Mouse (Mus musculus): ENCODE data around the gene Vsig2.
A peak's percentile ranks its signal among the peaks of the same experiment; 100 is the strongest.

Gene Vsig2

GRCm38 (mm10) chr9:37560617-37561016 is 21.6 kb downstream of the Vsig2 start:
- no peak for DNase-seq (ENCODE audit: low read depth, low spot score)

GRCm38 (mm10) chr9:37563805-37564204 is 24.8 kb downstream of the Vsig2 start:
- DNase-seq (ENCODE audit: low read depth, low spot score) = no peak

GRCm38 (mm10) chr9:37567019-37567418 is 28.0 kb downstream of the Vsig2 start:
- DNase-seq (ENCODE audit: low read depth, low spot score) = no peak

- no peak for DNase-seq (ENCODE audit: low read depth, low spot score)
These were observed 28.4 kb downstream of the Vsig2 start for GRCm38 (mm10) chr9:37567454-37567853.

- no peak for DNase-seq (ENCODE audit: low read depth, low spot score)
These were observed 29.0 kb downstream of the Vsig2 start for GRCm38 (mm10) chr9:37567892-37568604.

- no peak for DNase-seq (ENCODE audit: low read depth, low spot score)
These were observed 29.7 kb downstream of the Vsig2 start for GRCm38 (mm10) chr9:37568605-37569214.

GRCm38 (mm10) chr9:37569231-37569835 is 30.3 kb downstream of the Vsig2 start:
- no peak for DNase-seq (ENCODE audit: low read depth, low spot score)

GRCm38 (mm10) chr9:37572204-37572876 is 33.3 kb downstream of the Vsig2 start:
- DNase-seq (ENCODE audit: low read depth, low spot score) = no peak

- peak; percentile 7 for DNase-seq (ENCODE audit: low read depth, low spot score)
These were observed 37.4 kb downstream of the Vsig2 start for GRCm38 (mm10) chr9:37576436-37576930.

GRCm38 (mm10) chr9:37583594-37583993 is 44.5 kb downstream of the Vsig2 start:
- DNase-seq (ENCODE audit: low read depth, low spot score) = no peak

GRCm38 (mm10) chr9:37586718-37587117 is 47.7 kb downstream of the Vsig2 start:
- DNase-seq (ENCODE audit: low read depth, low spot score) = no peak

- no peak for DNase-seq (ENCODE audit: low read depth, low spot score)
These were observed 51.3 kb downstream of the Vsig2 start for GRCm38 (mm10) chr9:37590381-37590780.

GRCm38 (mm10) chr9:37592025-37592424 is 53.0 kb downstream of the Vsig2 start:
- no peak for DNase-seq (ENCODE audit: low read depth, low spot score)

GRCm38 (mm10) chr9:37592633-37593032 is 53.6 kb downstream of the Vsig2 start:
- DNase-seq (ENCODE audit: low read depth, low spot score) = no peak

GRCm38 (mm10) chr9:37593690-37594089 is 54.6 kb downstream of the Vsig2 start:
- DNase-seq (ENCODE audit: low read depth, low spot score) = no peak
